Mouse (Mus musculus) embryonic fibroblast, embryonic 13.5 days (primary cell): ENCODE results near the gene Ttc30a1. TPM values are rescaled to one million over a fixed set of nuclear protein-coding genes. Genes with fewer than 3 reads are reported as not detected.
"Not testable (repeated sequence)": the region's sequence is repeated elsewhere in the genome, so short reads cannot be mapped to it uniquely, and the experiment has no call there.

Experiments used
- H3K27ac ChIP-seq: 2 replicates; pipeline ENCODE4 v1.5.1; 2012; ENCODE audit warnings: low read length, control low read depth, inconsistent platforms; ENCODE audit not compliant: insufficient read depth
- H3K4me1 ChIP-seq: 2 replicates; pipeline ENCODE4 v1.6.1; 2011; ENCODE audit warnings: low read length; ENCODE audit not compliant: control insufficient read depth, insufficient read depth
- H3K4me3 ChIP-seq: 2 replicates; pipeline ENCODE4 v1.5.1; 2011; ENCODE audit warnings: mild to moderate bottlenecking, control low read depth, low read length; ENCODE audit not compliant: insufficient read depth
- CTCF ChIP-seq: IDR thresholded peaks from 2 replicates; pipeline ENCODE4 v1.5.1; 2011; ENCODE audit warnings: mild to moderate bottlenecking, control low read depth, low read length, moderate library complexity, borderline replicate concordance; ENCODE audit not compliant: insufficient read depth
- POLR2A ChIP-seq: IDR thresholded peaks from 2 replicates; pipeline ENCODE4 v1.6.1; 2011; ENCODE audit warnings: low read depth, mild to moderate bottlenecking, control low read depth, low read length, moderate library complexity
- polyA plus RNA-seq: library from polyadenylated mRNA; stranded (reverse); fragments of >200 nt; gene quantifications from 2 replicates; pipeline ENCODE4 v1.2.4, GENCODE M21; 2011; ENCODE audit warnings: low read depth; ENCODE audit not compliant: missing spikeins, insufficient read length

The Ttc30a1 gene
- polyA plus RNA-seq, 1 experiment, result 3.1 TPM

DNA sequence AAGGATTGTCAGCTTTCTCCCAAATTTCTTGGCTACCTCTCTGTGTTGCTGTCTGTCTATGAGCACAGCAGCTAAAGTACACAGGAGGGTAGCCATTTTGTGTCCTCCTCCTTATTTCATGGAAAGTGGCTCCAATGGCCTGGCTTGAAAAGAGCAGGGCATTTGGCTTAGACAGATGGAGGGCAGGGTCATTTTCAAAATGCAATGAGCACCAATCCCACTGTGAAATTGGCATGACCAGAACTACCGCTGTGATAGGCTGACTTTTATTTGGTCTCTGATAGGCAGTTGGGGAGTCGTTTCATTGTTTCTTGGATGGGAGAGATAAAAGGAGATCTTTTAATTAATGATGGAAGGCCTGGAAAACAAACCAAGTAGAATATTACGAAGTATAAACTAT, 2.1 kb upstream of the Ttc30a1 start:
- Histone ChIP-seq H3K27ac (no peak overlapping the region), H3K4me3 (no peak overlapping the region), H3K4me1 (no peaks in the 10 kb centered on the region; the same call in 1 of the 2 replicates)
- TF ChIP-seq CTCF, result no peak
- TF ChIP-seq POLR2A, result no peak

GRCm38 (mm10) chr2:75983091-75983490, 1.3 kb upstream of the Ttc30a1 start:
- TF ChIP-seq POLR2A (no peak), CTCF (no peak)
- no peak overlapping the region for H3K27ac ChIP-seq
- no peaks in the 10 kb centered on the region; the same call in 1 of the 2 replicates for H3K4me1 ChIP-seq
- no peak overlapping the region for H3K4me3 ChIP-seq

DNA sequence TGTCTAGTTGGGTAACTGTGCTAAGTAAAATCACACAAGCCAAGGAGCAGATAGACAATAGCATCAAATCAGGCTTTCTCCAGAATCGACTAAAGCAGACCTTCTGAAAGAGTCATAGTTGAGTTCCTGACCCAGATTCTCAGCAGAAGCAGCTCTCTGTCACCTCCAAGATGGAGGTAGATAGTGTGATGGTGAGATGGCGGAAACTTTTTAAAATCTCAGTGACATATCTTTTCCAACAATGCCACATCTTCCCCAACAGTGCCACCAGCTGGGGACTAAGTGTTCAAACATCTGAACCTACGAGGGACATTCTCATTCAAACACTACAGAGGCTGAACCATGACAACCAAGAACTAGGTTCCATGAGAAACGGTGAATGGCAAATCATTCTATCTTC, 859 bp upstream of the Ttc30a1 start:
- Histone ChIP-seq H3K27ac (no peak overlapping the region), H3K4me3 (no peak overlapping the region), H3K4me1 (no peaks in the 10 kb centered on the region)
- TF ChIP-seq CTCF, result no peak
- TF ChIP-seq POLR2A, result no peak

- not testable (repeated sequence) for H3K4me3 ChIP-seq, H3K4me1 ChIP-seq, H3K27ac ChIP-seq
These were observed 781 bp downstream of the Ttc30a1 start for GRCm38 (mm10) chr2:75980933-75981439.

- H3K4me1 ChIP-seq, H3K27ac ChIP-seq, H3K4me3 ChIP-seq: not testable (repeated sequence)
These were observed 3.9 kb downstream of the Ttc30a1 start, which contains the start of gene Ttc30a2 for GRCm38 (mm10) chr2:75977752-75978368. Gene Ttc30a2 (minus strand): TSS chr2:75978170.

GRCm38 (mm10) chr2:75976070-75976469, 5.7 kb downstream of the Ttc30a1 start:
- H3K4me1 ChIP-seq, H3K27ac ChIP-seq, H3K4me3 ChIP-seq: not testable (repeated sequence)

DNA sequence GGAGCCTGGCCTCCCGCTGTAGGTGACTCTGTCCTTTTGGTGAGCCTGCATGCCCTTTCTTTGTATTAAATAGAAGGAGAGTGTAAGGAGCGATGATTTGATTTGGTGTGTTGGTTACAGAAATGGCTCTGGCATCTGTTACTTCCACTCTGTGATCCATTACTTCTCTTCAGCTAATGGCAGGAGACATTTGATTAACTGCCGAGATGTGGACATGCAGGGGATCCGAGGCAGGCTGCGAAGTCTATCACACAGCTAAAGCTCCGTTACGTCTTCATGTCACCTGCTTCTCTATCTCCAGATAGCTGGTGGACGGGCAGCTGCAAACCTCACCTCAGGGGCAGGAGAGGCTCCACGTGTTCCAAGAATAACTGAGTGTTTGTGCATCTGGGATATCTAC, 7.6 kb downstream of the Ttc30a1 start:
- TF ChIP-seq POLR2A (no peak), CTCF (no peak)
- Histone ChIP-seq H3K4me1 (no peaks in the 10 kb centered on the region), H3K4me3 (no peak overlapping the region), H3K27ac (no peak overlapping the region)

GRCm38 (mm10) chr2:75964972-75965371, 16.8 kb downstream of the Ttc30a1 start:
- Histone ChIP-seq H3K27ac (no peak overlapping the region), H3K4me1 (no peaks in the 10 kb centered on the region; the same call in 1 of the 2 replicates), H3K4me3 (no peak overlapping the region)
- TF ChIP-seq POLR2A (no peak), CTCF (no peak)

DNA sequence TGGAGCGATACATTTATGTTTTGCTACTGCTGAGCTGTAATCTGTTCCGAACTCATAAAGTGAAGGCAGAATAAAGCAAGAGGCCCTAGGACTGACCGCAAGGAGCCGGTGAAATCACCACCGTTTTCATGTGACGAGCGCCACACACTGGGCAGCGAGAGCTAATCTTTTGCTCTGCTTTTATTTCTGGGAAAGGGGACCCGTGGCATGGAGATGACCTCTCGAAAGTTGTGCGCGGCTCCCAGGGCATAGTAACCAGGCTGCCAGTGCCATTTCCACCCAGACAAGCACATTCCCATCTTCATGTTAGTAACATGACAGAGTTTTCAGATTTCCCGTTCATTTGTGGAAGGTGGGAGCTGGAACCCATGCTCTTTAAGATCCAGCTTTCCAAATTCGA, 17.3 kb downstream of the Ttc30a1 start:
- Histone ChIP-seq H3K4me1 (no peaks in the 10 kb centered on the region; the same call in 1 of the 2 replicates), H3K27ac (0 out of 2 replicates have a peak overlapping the region, but pooled peaks have one; percentile 7), H3K4me3 (no peak overlapping the region)
- peak; percentile 35; the same call in 1 of the 2 replicates for TF ChIP-seq CTCF
- no peak for TF ChIP-seq POLR2A

GRCm38 (mm10) chr2:75964051-75964450, 17.7 kb downstream of the Ttc30a1 start:
- Histone ChIP-seq H3K4me3 (no peak overlapping the region), H3K4me1 (no peaks in the 10 kb centered on the region; the same call in 1 of the 2 replicates), H3K27ac (0 out of 2 replicates have a peak overlapping the region, but pooled peaks have one; percentile 7)
- TF ChIP-seq CTCF (no peak), POLR2A (no peak)

GRCm38 (mm10) chr2:75963211-75963840, 18.4 kb downstream of the Ttc30a1 start:
- Histone ChIP-seq H3K4me1 (no peaks in the 10 kb centered on the region; the same call in 1 of the 2 replicates), H3K4me3 (no peak overlapping the region), H3K27ac (no peak overlapping the region)
- no peak for TF ChIP-seq POLR2A
- TF ChIP-seq CTCF, result no peak
